Mouse (Mus musculus): ENCODE results near the gene Iyd.

Iyd gene

DNA sequence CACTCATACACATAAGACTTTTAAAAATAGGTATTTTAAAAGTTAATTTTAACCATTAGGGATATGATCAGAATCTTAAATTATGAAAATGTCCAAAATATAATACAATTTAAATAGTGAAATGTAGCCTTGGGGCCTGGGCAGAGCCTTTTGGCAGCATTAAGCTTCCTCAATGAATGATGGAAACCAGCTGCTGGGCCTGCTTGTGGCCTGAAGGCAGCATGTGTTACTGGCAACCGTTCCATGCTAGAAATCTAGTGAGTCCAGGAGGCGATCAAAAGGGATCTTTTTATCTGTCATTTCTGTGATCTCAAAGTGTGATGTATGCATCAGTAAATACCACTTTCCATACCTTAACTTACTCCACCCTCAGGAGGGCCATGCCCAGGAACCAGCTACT is 9.3 kb downstream of the Iyd start:
- DNase-seq (ENCODE audit: low spot score in 2 of 2): no peak

DNA sequence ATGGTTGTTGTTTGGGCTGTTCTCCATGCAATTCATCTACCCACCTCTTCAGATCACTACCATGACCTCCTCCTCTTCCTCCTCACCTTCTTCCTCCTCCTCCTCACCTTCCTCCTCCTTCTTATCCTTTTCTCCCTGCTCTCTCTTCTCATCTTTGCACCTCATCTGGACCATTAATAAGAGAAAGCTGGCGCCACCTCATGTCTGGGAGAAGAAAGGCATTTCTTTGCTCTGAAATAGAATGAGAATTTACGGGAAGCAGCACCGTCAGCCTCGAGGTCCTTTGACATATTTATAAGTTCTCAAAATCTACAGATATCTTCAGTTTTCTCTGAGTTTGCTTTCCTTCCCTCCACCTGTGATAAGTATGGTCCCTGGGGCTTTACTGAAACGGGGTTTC is 15.1 kb downstream of the Iyd start:
- DNase-seq (ENCODE audit: low spot score in 2 of 2): no peak

DNA sequence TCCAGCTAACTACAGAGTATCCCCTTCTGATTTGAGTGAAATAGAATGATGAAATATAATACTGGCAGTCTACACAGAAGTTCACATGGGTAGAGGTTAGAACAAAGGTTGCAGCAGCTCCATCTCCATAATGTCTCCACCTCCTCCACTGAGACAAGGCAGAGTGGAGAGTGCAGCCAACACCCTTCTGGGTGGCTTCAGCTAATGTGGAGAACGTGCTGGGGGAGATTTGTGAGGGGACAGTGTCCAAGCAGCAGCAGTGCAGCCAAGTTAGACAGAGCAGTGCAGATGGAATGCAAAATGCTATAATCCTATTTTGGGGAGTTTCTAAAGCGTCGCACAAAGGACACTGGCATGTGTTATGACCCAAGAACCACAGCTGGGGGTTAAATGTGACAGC is 16.5 kb downstream of the Iyd start:
- DNase-seq (ENCODE audit: low spot score in 2 of 2): no peak

DNA sequence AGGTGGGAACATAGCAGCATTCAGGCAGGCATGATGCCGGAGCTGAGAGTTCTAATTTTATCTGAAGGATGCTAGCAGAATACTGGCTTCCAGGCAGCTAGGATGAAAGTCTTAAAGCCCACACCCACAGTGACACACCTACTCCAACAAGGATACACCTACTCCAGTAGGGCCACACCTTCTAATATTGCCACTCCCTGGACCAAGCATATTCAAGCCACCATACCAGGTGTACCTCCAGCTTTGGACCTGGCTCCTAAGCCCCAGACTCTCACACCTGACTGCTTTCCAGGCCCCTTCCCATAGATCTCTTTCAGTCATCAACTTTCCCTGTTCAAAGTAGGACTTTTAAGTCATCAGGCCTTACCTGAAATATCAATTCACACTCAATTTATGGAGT is 19.1 kb downstream of the Iyd start:
- no peak for DNase-seq (ENCODE audit: low spot score in 2 of 2)

DNA sequence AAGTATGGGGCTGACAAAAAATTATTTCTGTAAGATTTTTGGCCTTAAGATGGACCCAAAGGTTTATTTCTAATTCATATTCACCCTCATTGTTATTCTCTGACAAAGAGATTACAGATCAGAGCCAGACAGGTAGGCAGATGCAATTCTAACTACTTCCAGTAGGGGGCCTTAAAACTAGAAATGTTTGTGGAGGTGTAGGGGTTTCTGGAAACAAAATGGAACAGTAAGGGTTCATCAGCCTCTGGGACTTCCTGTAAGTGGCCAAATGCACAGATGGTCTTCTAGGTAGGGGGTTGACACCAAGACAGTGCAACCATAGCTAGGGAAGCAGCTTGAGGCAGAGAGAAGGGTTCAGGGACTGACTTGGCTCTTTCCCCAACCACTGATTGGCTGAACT is 22.1 kb downstream of the Iyd start:
- DNase-seq (ENCODE audit: low spot score in 2 of 2): no peak

DNA sequence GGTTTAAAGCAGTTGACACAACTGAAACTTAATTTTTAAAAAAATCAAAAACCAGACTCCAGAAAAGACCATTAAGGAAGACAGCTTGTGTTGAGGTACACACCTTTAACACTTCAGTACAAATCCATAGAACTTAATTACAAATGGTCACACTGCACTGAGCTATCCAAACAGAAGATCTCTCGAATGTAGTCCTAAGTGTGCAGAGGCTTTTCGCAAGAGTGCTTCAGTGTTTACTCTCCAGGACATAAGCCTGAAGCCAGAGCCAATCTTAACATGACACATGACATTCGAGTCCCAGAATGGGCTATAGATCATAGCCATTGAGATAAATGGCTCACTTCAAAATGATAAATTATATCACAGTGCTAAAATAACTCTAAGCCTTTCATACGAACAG is 25.1 kb downstream of the Iyd start:
- DNase-seq (ENCODE audit: low spot score in 2 of 2): no peak

DNA sequence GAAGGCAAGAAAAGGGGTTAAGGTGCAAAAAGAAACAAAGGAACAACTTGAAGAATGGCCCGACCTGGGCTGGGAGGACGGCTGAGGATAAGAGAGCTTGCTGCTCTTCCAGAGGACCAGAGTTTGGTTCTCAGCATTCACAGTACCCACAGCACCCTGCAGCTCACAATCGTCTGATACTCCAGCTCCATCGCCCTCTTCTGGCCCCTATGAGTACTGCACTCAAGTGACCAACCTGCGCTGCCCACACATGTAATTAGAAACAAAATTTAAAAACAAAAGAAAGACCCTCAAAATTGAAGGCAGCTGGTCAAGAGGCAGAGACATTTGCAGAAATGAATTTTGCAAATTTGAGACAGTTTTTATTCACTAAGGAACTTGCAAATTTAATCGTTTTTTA is 27.8 kb downstream of the Iyd start:
- no peak for DNase-seq (ENCODE audit: low spot score in 2 of 2)

DNA sequence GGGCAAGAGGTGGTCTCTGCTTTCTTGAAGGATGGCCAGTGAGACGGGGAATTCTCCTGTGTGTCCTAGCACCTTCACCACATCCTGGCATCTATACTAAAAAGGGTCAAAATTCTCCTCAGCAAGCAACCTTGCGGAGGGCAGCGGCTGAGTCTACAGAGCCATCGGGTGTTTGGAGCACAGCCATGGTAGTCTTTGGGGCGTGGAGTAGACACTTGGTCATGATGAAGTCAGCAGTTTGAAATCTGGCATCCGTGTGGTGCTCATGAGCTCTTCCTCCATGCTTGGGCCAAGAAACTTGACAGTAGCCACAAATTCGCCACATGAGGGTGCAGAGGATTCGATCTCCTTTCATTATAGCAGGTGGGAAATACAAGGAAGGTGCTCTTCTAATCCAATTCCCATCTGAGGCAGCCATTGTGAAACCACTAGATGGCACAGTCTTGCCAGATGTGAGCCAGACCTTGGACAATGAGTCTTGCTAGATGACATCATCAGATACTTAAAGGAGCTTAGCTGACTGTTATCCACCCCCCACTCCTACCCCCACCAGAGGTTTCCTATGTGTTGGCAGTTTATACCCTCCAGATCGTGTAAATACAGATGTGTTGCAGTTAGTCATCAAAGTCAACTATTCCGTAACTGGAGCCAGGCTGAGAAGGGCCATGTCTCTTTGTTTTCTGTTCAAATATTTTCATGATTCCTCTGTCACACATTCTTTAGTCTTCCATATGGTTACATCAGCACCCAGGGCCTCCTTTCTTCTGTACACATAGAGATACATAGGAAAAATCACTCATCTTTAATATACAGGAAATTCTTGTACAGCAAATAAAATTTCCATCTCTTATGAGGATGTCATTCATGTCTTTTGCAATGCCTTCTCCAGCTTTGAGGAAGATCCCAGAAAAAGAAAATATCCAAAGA is 32.9 kb downstream of the Iyd start:
- peak; percentile 8 to 12 for DNase-seq (ENCODE audit: low spot score in 2 of 2)

DNA sequence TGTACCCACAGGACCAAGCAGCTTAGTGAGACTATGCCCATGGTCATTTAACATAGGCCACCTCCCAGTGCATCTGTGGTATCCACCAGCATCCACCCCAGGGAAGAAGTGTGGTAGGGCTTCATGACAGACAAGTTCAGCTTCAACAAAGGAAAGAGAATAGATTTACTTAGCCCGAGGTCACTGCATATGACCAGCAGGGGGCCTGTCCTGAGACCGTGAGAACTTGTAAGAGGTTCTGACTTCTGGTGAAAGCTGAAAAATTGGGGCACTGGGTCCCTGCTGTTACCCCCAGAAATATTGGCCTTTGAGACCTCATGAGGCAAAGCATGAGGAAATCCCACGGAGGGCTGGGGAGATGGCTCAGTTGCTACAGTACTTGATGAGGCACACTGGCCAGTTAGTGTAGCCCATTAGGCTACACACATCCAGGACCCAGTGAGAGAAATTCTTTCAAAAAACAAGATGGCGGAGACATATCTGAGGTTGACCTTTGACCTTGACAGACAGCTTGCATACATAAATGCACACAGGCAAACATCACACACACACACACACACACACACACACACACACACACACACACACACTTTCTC is 34.0 kb downstream of the Iyd start:
- peak in 1 of 2 experiments; percentile 7 for DNase-seq (ENCODE audit: low spot score in 2 of 2)

DNA sequence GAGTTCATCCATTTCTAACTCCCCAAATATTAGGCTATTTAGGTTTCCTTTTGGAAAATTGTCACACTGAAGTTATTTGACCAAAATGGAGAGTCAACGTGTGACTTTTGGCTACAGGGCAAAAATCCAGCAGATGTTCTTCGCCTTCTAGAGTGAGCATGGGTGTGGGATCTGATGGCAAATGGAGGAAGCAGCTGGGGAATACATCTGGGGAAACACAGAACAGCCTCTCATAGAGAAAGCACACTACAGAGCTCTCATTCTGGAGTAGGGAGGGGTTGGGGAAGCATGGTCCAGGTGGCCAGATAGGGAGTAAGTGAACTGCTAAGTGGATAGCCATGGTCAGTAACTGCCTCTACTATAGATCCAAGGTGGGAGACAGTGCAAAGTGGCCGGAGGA is 50.6 kb downstream of the Iyd start:
- no peak for DNase-seq (ENCODE audit: low spot score in 2 of 2)

DNA sequence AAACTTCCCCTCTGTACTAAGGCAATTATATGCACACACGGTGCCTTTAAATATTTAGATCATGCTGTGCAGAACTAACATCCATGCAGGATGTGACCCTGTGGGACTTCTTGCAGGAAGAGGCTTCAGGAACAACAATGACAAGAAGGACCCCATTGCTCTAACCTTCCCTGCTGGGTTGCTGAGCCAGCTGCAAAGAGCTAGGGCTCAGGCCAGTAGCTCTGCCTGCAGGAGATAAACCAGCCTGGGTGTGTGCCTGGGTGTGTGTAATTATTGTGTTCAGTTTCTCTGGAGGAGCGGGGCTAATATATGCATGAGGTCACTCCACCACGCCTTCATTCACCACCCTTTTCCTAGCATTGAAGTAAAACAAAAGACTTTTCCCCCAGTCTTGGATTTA is 51.8 kb downstream of the Iyd start:
- no peak for DNase-seq (ENCODE audit: low spot score in 2 of 2)

DNA sequence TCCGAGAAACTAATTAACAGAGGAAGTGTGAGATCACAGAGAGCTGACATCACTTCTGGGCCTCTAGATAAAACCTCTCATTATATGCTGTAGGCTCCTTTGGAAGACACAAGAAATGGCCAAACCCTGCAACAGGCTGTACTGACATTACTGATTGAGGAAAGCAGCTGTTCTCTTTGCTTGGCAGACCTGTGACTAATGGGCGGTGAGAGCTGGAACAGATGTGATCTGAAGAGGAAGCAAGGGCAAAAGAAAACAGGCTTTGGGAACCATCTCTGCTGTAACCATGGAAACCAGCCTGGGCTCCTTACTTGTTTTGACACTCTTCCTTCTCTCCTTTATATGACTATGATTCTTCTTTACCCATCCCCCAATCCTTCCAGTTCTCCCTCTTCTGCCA is 56.7 kb downstream of the Iyd start:
- DNase-seq (ENCODE audit: low spot score in 2 of 2): no peak

DNA sequence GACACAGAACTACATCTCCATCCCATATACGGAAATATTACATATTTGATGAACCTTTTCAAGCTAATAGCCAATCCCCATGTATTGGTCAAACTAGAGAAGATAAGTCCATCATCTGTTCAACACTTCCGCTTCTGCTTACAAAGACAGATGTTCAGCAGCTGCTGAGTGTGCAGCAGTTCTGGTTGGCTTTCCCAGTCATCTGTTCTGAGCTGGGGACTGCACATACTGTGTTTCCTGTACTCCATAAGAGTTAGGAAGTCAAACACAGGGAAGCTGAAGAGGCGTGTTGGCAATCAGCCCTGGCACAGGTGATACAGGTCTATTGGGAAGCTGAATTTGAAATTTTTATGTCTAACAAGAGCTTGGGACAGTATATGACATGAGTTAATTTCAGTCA is 57.7 kb downstream of the Iyd start:
- DNase-seq (ENCODE audit: low spot score in 2 of 2): no peak

All from frontal cortex, postnatal 14 days (tissue).